Mouse (Mus musculus) WW6 (cell line): ENCODE measurements around the gene Agfg2.
A peak's percentile ranks its signal among the peaks of the same experiment; 100 is the strongest.
"Not testable (repeated sequence)": the region's sequence is repeated elsewhere in the genome, so short reads cannot be mapped to it uniquely, and the experiment has no call there.

Experiments used
- DNase-seq: peaks from one replicate; pipeline ENCODE4 v3.0.0-alpha.2; 2013; ENCODE audit warnings: low read depth, low spot score

Agfg2 gene

DNA sequence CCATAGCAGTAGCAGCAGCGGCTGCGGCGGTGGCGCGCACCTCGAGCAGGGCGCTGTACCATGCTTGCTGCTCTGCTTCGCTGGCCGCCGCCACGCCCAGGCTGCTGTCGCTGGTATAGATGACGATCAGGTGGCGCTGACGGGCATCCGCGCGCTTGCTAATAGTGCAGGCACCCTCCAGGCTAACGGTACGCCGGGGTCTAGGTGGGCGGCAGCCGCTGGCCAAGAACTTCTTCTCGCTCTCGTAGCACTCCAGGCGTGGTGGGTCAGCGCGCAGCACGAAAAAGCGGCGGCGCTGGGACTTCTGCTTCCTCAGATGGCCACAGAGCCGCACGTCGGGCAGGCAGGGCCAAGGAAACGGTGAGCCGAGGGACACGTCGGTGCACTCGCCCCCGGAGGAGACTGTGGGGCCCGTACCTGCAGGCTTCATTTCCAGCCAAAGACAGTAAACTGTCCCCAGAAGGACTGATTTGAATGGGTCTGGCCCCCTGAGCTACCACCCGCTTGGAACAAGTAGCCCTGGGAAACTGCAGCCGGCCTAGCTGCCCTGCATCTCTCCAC is 39.4 kb downstream of the Agfg2 start:
- DNase-seq = no peak

DNA sequence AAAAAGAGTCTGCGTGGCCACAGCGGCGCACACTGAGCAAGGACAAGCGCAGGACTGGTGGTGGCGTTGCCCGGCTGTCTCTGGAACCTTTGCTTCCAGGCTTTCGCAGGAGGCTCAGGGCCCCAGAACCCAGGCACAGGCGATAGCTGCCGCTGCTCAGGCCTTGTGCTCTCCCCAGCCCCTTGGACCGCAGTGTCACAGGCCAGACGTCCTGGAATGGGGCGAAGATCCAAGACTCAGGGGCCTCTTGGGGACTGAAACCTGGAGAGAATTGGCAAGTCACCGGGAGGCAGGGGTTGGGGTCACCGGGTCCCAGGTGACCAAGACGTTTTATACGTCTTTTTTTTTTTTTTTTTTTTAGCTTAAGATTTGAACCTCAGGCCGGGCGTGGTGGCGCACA is 40.0 kb downstream of the Agfg2 start:
- no peak for DNase-seq

DNA sequence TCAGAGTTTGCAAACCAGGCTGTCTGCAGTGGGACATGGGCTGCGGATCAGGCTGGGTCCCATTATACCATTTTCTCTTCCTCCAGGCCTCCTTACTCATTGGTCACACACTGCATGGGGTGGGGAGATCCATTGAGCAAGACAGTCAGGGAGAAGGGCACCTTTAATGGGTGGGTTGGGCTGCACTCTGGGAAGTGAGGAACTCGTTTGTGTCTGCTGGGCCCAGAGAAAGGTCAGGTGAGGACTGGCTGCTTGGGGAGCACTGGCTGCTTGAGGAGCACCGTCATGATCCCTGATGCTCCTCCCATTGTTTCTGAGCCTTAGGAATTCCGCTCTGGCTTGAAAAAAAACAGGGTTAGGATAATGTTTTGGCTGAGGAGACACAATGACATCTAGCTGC is 41.6 kb downstream of the Agfg2 start:
- DNase-seq = no peak

DNA sequence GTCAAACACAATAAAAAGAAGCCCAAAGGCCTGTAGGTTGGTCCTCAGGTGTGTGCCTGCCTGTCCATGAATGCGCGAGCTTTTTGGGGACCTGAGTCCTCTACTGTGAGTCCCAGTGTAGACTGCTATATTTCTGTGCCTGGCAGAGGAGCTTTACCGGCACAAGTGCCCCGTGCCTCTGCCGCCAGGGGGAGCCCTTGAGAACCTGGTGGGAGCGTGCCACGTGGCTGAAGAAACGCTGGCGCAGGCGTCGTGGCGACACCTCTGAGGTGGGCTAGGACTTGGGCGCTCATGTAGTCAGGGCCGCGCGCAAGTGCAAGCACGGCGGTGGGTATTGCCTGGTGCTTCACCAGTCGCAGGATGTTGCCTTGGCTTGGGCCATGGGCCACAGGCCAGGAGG is 43.5 kb downstream of the Agfg2 start, which contains the start of gene Sap25:
TSS of gene Sap25 (plus strand) at position 281 of the 400 bp plus-strand sequence.
- DNase-seq = peak; percentile 81

DNA sequence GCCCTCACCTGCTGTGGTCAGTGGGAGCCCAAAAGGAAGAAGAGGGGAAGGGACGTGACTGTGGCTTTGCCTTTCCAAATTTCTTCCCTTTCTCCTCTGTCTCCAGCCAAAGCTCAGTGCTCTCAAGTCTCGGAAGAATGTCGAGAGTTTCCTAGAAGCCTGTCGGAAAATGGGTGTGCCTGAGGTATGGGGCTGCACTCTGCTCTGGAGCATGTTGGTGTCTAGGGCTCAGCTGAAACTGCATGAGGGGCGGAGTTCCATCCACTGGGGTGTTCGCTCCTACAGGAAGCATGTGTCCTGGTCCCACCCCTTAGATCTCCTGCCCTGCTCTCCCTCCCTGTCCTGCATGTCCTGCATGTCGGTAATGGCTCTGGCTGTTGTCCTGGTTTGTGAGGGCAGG is 45.1 kb downstream of the Agfg2 start:
- DNase-seq = no peak

DNA sequence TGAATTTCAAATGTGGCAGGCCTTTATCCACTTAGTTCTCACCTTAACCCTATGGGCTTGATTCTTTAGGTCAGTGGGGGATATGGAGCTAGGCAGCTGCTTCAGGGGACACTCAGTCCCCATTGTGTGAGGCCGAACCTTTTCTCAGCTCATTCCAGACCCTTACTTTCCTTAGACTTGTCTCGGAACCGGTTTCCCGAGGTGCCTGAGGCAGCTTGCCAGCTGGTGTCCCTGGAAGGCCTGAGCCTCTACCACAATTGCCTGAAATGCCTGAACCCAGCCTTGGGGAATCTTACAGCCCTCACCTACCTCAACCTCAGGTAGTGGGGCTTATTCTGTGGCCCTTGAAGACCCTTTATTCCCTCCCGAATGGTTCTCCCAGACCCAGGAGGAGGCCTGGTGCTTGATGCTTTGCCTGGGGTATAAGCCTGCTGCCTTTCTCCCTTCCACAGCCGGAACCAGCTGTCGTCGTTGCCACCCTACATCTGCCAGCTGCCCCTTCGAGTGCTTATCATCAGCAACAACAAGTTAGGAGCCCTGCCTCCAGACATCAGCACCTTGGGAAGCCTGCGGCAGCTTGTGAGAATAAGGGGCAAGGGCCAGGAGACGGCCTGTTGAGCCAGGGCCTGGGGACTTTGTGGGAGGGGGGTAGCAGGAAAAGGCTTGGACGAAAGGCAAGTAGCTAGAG is 51.0 kb downstream of the Agfg2 start:
- DNase-seq = no peak

DNA sequence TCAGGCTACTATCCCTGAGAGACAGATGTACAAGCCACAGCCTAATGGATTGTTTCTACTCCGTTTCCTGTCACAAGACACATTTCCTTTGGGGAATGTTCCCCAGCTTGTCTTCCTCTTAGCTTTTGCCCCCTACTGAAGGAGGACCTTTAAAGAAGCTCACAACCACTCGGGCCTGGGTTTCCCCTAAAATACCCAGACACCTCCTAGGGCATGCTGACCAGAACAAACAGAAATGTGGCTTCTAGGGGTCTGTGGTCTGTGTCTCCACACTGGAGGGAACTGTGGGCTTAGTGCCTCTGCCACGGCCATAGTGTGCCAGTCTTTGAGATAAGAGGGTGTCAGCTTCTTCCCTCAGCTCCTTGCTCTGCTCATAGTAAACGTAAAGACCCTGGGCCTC is 52.9 kb downstream of the Agfg2 start:
- no peak for DNase-seq

DNA sequence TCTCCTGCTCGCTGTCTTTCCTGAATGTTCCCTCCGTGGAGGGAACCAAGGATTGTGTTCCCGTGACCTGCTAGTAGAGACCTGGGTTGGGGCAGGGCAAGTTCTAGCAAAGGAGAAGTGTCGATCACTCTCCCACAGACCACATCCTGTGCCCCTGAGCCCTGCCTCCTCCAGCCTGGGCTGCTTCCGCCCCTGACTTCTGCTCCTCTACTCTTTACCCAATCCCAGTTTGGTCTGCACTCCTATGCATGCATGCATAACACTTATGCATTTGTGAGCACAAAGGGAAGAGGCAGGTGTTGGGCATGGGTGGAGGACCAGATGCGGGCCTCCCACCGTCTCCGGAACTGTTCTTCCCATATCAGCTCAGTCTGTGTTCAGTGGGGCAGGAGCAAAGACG is 53.4 kb downstream of the Agfg2 start:
- DNase-seq = no peak

DNA sequence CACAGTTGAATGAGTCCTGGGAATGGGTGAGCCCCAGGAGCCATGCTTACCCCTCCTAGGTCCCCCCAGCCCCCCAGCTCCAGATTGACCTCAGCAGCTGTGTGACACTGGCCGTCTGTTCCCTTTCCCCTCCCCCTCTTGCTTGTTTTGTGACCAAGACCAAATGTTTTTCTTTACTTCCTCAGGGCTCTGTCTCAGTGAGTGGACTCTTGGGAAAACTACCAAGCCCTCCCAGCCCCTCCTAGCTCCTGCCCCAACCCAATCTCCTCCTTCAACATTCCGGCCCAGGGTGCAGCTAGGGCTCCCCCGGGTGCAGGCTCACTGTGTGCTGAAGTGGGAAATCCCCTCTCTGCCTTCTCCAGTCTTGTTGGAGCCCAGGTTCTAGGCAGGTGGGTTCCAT is 53.9 kb downstream of the Agfg2 start:
- no peak for DNase-seq

DNA sequence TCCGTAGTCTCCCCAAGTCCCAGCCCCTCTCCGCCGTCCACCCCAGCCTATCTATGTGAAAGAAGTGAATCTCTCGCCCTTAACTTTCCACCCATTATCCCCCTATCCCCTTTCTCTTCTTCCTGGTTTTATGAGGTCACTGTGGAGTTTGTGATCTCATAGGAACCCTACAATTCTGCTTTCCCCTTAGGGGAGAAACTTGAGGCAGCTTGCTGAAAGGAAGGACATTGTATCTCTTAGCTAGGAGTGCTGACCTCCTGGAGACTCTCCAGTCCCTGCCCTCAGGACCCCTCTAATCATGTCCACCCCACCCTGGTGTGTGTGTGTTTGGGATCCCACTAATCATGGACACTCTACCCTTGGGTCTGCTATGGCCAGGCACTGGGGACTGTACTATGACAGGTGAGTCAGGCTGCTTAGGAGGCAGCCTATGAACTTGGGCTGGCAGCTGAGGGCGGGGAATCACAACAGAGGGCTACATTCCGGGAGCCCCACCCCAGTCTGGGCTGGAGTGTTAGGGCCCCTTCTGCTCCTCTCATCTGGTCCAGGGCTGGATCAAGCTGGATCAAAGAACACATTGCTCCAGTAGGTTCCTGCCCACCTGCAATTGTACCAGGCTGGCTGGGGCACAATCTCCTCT is 54.5 kb downstream of the Agfg2 start:
- no peak for DNase-seq

DNA sequence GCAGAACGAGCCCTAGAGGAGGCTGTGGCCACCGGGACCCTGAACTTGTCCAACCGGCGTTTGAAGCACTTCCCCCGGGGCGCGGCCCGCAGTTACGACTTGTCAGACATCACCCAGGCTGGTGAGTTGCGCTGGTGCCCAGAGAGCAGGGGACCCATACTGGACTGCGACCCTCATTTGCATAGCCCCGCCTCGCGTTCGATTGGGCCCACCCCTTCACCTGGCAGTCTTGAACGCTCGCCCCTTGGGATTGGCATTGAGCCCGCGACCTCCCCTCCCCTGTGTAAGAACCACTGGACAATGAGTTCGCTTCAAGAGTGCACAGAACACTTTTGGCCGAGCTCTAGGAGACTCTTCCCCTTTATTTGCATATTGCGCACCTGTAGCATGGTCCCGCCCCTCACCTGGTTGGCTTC is 55.2 kb downstream of the Agfg2 start:
- no peak for DNase-seq

DNA sequence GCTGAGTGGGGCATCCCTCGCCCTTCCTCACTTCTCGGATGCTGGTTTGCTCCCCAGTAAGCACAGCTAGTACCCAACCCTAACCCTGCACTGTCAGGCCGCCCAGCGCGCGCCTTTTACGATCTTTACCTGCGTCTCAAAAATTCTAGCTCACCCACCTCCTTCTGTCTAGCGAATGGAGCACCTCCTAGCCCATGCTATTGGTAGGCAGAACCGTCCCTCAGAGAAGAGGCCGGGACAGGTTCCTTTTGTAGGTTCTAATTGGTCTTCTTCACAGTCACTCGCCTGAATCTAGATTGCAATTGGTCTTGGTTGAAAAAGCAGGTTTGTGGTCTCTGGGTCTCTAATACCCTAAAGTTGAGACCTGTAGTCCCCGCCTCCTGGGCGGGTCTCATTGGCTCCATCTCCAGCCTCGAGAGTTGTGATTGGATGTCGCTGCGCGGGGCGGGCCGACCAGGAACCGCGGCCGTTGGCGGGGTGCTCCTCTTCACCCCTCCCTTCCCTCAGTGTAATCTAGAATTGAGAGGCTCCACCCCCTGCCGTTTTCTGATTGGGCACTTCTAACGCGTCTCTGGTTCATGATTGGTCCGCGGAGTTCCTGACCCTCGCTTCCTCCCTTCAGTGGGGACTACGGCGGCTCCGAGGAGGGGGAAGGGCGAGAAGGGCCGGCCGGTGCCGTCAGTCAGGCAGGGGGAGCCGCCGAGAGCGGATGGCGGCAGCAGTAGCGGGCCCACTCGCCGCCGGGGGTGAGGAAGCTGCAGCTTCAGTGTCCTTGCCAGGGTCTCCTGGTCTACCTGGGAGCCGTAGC is 55.8 kb downstream of the Agfg2 start, which contains the start of the genes Fbxo24, Lrch4 and Gm20605:
TSS of gene Fbxo24 (minus strand) at position 505 of the 808 bp plus-strand sequence.
TSS of gene Lrch4 (plus strand) at position 624 of the 808 bp plus-strand sequence.
TSS of gene Gm20605 (plus strand) at position 678 of the 808 bp plus-strand sequence.
- peak; percentile 99 for DNase-seq

DNA sequence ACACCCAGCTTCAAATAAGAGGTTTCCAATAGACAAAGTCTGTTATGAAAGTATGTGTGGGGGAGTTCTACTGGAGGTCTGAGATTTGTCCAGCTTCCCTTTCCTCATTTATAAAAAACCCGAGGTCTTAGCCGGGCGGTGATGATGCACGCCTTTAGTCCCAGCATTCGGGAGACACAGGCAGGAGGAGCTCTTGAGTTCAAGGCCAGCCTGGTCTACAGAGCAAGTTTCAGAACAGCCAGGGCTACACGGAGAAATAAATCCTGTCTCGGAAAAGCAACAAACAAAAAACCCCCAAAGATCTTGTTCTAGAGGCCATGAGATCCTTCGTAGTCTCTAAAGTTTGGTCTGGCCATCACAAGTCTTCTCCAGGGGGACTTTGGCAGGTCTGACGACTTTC is 56.5 kb downstream of the Agfg2 start:
- DNase-seq = no peak

DNA sequence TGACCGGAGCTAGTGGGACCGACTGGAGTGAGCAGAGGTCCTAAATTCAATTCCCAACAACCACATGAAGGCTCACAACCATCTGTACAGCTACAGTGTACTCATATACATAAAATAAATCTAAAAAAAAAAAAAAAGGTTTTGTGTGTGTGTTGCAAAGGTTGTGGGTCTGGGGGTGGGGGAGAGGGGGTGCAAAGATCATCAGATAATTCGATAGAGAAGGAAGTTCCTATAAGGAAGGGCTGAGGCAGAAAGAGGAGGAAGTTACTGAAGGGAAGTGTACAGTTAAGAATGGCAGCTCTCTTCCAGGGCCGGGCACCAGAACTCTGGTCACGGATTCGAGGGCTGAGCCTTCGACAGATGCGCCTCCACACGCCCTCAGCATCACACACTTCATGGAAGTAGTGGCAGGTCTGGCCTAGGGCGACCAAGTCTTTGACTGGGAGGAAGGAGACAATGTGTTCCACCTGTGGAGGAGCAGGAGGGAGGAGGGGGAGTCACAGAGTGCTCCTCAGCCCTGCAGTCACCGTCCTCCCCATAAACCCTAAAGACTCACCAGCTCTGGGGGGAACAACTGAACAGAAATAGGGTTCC is 60.5 kb downstream of the Agfg2 start:
- no peak for DNase-seq

DNA sequence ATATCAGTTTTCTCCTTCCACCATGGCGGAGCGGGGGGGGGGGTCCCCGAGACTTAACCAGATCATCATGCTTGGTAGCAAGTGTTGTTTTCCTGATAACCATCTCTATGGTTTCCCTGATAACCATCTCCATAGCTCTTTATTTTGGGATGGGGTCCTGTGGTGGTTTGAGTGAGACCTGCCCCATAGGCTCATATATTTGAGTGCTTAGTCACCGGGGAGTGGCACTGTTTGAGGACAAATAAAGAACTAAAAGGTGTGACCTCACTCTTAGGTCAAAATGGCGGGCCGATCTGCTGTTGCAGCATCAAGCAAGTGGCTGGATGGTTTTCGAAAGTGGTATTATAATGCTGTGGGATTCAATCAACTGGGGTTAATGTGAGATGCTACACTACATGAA is 69.2 kb downstream of the Agfg2 start:
- no peak for DNase-seq

DNA sequence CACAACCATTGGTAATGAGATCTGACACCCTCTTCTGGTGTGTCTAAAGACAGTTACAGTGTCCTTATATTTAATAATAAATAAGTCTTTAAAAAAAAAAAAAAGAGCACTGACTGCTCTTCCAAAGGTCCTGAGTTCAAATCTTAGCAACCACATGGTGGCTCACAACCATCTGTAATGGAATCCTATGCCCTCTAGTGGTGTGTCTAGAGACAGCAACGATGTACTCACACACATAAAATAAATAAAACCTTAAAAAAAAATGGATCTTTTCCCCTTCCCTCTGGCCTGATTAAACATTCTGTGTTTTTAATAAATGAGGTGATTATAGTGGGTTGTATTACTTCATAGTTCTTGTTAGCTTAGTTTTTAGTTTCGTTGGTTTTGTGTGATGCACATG is 69.6 kb downstream of the Agfg2 start:
- not testable (repeated sequence) for DNase-seq

DNA sequence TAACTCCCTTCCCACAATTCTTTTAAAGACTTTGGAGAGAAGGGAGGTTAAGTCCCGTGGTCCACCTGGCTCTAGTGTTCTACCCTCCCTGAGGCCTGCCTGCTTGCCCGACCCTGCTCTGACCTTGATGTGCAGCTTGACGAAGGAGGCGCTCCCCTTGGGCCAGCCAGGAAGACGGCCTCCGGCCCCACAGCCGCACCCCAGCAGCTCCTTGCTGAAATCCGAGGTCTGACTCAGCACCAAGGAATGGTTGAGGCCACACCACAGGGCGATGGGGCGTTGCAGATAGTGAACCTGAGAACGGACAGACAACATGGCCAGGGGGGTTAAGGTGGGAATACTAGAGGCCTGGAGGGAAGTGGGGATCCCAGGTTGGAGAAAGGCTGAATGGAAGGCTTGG is 71.0 kb downstream of the Agfg2 start, which contains the start of gene Pcolce:
TSS of gene Pcolce (minus strand) at position 235 of the 400 bp plus-strand sequence.
- DNase-seq = no peak

DNA sequence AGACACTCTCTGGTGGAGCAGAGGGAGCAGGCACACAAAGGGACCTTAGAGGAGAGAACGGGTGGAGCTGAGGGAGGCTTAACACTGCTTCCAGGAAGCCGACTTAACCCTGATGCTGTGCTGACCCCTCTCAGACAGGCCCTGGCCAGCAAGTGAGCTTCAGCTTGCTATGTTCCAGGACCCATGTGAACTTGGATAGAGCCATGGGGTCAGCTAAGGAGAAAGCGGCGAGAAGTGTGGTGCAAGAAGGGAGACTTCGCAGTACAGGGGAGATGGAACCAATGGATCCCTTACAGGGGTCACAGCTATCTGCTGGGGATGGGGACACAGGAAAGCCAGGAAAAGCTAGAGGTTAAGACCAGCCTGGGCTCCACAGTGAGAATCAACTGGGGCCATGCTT is 71.5 kb downstream of the Agfg2 start:
- DNase-seq = no peak

DNA sequence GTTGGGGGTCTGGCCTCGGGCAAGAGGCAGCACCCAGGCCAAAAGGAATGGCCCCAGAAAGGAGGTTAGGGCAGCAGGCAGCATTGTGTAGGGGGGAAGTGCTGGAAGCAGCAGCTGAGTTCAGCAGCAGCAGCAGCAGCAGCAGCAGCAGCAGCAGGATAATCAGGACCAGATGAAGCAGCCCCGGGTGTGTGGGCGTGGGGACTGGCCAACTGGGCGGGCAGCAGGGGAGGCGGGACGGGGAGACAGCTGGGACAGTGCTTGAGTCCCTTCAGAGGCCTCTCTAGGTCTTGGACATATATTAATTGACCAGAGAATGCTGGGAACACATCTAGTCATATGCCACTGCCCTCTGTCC is 73.3 kb downstream of the Agfg2 start:
- DNase-seq = no peak

DNA sequence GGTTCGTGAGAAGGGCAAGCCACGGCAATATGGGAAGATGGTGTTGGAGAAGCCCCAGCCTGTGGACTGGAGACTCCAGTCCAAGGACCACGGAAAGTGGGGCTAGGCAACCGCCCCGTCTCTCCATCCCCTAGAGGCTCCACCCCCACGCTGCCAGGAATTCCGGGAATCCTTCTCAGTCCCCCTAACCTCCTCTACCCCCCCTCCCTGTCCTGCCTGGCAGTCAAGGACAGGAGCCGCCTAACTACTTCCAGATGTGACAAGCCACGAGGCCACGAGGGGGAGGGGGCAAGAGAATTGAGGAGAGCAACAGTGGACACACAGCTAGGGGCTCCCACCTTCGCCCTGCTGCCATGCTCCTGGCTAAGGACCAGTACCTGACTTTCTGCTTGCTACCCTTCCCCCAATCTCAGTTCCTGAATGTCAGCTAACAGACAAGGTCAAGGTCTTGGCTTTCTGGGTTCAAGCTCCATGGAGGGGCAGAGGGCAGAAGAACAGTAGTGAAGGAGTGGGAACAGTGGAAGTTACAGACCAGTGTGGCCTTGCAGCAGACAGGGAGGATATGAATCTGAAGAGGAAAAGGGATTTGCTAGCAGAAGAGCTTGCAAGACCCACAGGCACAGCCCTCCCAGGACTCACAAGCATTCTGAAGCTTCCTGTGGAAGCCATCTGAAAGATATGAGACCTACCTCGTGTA is 73.8 kb downstream of the Agfg2 start:
- no peak for DNase-seq

DNA sequence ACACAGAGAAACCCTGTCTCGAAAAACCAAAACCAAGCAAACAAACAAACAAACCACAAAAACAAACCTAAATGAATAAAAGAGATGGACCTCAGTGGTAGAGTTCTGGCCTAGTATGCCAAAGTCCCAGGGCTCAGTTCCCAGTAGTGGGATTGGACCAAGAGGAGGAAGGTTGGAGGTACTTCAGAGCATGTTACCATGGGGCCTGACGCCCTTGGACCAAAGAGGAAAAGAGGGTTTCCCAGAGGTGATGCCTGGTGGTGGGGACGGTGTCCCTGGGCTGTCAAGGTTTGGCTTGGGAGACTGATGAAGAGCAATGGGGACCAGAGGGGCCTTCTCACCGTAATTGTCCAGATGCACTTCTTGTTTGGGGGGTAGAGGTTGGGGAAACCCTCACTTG is 74.5 kb downstream of the Agfg2 start:
- DNase-seq = no peak
